Mouse (Mus musculus) hindbrain, embryonic 16.5 days (tissue): ENCODE results near the gene Paxip1. TPM values are rescaled to one million over a fixed set of nuclear protein-coding genes. Genes with fewer than 3 reads are reported as not detected.

ENCODE experiments used
- ATAC-seq: fragments of 200-750 bp; cut with Nextera tagmentation; 2 replicates; pipeline ENCODE4 v1.8.0; 2017; ENCODE audit warnings: moderate TSS enrichment, moderate library complexity
- H3K27ac ChIP-seq: fragments of 300-500 bp; sonication (generic); 2 replicates; pipeline ENCODE4 v1.5.1; 2014; ENCODE audit warnings: low read depth, mild to moderate bottlenecking, control low read depth, low read length, moderate library complexity
- H3K27me3 ChIP-seq: fragments of 300-500 bp; sonication (generic); replicated peaks from 2 replicates; pipeline ENCODE4 v1.6.1; 2014; ENCODE audit warnings: low read length; ENCODE audit not compliant: control insufficient read depth, insufficient read depth
- H3K36me3 ChIP-seq: fragments of 300-500 bp; sonication (generic); 2 replicates; pipeline ENCODE4 v1.6.1; 2014; ENCODE audit warnings: mild to moderate bottlenecking, low read length, moderate library complexity, mixed read lengths; ENCODE audit not compliant: control insufficient read depth, insufficient read depth
- H3K4me1 ChIP-seq: fragments of 300-500 bp; sonication (generic); 2 replicates; pipeline ENCODE4 v1.6.1; 2014; ENCODE audit warnings: low read depth, low read length; ENCODE audit not compliant: control insufficient read depth, insufficient read depth
- H3K4me2 ChIP-seq: fragments of 300-500 bp; sonication (generic); 2 replicates; pipeline ENCODE4 v1.6.1; 2014; ENCODE audit warnings: mild to moderate bottlenecking, low read length, control low read depth, moderate library complexity
- H3K4me3 ChIP-seq: fragments of 300-500 bp; sonication (generic); 2 replicates; pipeline ENCODE4 v1.5.1; 2014; ENCODE audit warnings: mild to moderate bottlenecking, low read length, control low read depth, moderate library complexity
- H3K9ac ChIP-seq: fragments of 300-500 bp; sonication (generic); 2 replicates; pipeline ENCODE4 v1.6.1; 2014; ENCODE audit warnings: low read depth, mild to moderate bottlenecking, control low read depth, low read length, moderate library complexity
- H3K9me3 ChIP-seq: fragments of 300-500 bp; sonication (generic); 2 replicates; pipeline ENCODE4 v1.6.1; 2014; ENCODE audit warnings: mild to moderate bottlenecking, low read length, moderate library complexity; ENCODE audit not compliant: control insufficient read depth
- WGBS: fragments of 180-500 bp; shearing (Covaris S2); extraction: QIAGEN DNeasy Blood & Tissue Kit; methylation state at CpG from one replicate; pipeline ENCODE4 v1.1.7; 2014; 5-methylcytosine and 5-hydroxymethylcytosine counted together
- polyA plus RNA-seq: library from polyadenylated mRNA; unstranded; fragments of >200 nt; fragmentation: Nextera tagmentation; extraction: Ambion mirVana; gene quantifications from 2 replicates; pipeline ENCODE4 v1.2.1, GENCODE M21; 2015

Gene Paxip1
- polyA plus RNA-seq, result 19.6 and 25.8 TPM in 2 replicates

GRCm38 (mm10) chr5:27791303-27792172, at the start of gene Paxip1:
Gene Paxip1 (minus strand): TSS chr5:27791691.
- Histone ChIP-seq H3K4me1 (peaks cover 21% of the 10 kb centered on the region), H3K9ac (peak within 1 kb of the TSS; percentile 84), H3K36me3 (peaks cover 5% of the 10 kb centered on the region), H3K27ac (peak within 1 kb of the TSS; percentile 96), H3K4me2 (peak within 1 kb of the TSS; percentile 79), H3K4me3 (peak within 1 kb of the TSS; percentile 86), H3K27me3 (no peaks in the 10 kb centered on the region), H3K9me3 (no peaks in the 10 kb centered on the region)
- ATAC-seq, result peak; percentile 97
- under 1% methylated on average over 58 of the region's 73 CpGs for WGBS

GRCm38 (mm10) chr5:27838061-27838460, 46.6 kb upstream of the Paxip1 start:
- WGBS, result 57% methylated on average over 4 of the region's 4 CpGs
- Histone ChIP-seq H3K4me2 (no peak overlapping the region), H3K9me3 (no peaks in the 10 kb centered on the region), H3K4me1 (peaks cover 3% of the 10 kb centered on the region), H3K4me3 (no peak overlapping the region), H3K36me3 (no peaks in the 10 kb centered on the region), H3K27me3 (no peaks in the 10 kb centered on the region), H3K9ac (no peak overlapping the region), H3K27ac (no peak overlapping the region)
- ATAC-seq, result no peak

DNA sequence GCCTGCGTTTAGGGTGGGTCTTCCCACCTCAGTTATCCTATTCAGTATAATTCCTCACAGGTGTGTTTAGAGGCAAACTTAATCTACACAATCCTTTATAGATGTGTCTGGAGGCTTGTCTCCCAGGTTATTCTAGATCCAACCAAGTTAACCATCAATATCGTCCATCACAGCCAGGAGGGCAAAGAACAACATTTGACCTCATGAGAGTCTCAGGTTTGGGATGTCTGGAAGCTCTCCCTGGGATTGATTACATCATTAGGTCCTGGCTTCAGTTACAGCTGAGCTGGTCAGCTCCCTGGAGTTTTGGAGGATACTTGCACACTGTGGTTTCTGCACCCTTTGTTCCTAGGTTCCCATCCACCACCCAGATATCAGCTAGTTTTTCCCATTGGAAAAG, 43.6 kb upstream of the Paxip1 start:
- Histone ChIP-seq H3K4me3 (no peak overlapping the region), H3K27ac (no peak overlapping the region), H3K36me3 (no peaks in the 10 kb centered on the region), H3K4me1 (no peaks in the 10 kb centered on the region), H3K9ac (no peak overlapping the region), H3K27me3 (no peaks in the 10 kb centered on the region), H3K9me3 (no peaks in the 10 kb centered on the region), H3K4me2 (no peak overlapping the region)
- ATAC-seq, result no peak
- 94% methylated on average over 2 of the region's 2 CpGs for WGBS

GRCm38 (mm10) chr5:27827971-27828370, 36.5 kb upstream of the Paxip1 start:
- no peaks in the 10 kb centered on the region for H3K36me3 ChIP-seq
- H3K27me3 ChIP-seq, result no peaks in the 10 kb centered on the region
- no peak overlapping the region for H3K4me2 ChIP-seq
- ATAC-seq, result no peak
- WGBS, result 87% methylated on average over 7 of the region's 7 CpGs
- no peak overlapping the region for H3K9ac ChIP-seq
- no peaks in the 10 kb centered on the region for H3K9me3 ChIP-seq
- no peak overlapping the region for H3K27ac ChIP-seq
- no peak overlapping the region for H3K4me3 ChIP-seq
- H3K4me1 ChIP-seq, result no peaks in the 10 kb centered on the region

DNA sequence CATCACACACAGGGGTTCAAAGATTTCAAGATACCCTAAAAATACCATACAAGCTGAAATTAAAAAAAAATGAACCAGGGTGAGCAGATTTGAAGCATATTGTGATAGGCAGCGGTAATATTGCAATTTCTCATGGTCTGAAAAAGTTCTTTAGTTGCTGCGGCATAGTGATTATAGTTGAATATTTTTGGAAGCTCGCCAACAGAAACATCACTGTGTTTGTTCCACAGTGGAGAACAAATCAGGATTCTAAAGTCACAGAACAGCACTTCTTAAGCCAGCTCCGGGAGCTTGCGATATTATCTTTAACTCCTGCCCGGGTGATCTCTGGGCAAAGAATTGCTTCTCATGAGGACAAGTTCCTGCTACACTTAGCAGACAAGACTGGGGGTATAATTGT, 29.7 kb upstream of the Paxip1 start:
- Histone ChIP-seq H3K36me3 (no peaks in the 10 kb centered on the region), H3K4me3 (no peak overlapping the region), H3K4me1 (no peaks in the 10 kb centered on the region), H3K4me2 (no peak overlapping the region), H3K27me3 (no peaks in the 10 kb centered on the region), H3K27ac (no peak overlapping the region), H3K9ac (no peak overlapping the region), H3K9me3 (no peaks in the 10 kb centered on the region)
- ATAC-seq, result no peak
- WGBS, result 75% methylated on average over 6 of the region's 6 CpGs

- no peak overlapping the region for H3K27ac ChIP-seq
- ATAC-seq, result no peak
- WGBS, result 72% methylated on average over 3 of the region's 3 CpGs
- H3K27me3 ChIP-seq, result no peaks in the 10 kb centered on the region
- no peaks in the 10 kb centered on the region for H3K36me3 ChIP-seq
- no peaks in the 10 kb centered on the region for H3K4me1 ChIP-seq
- no peak overlapping the region for H3K4me2 ChIP-seq
- H3K9me3 ChIP-seq, result no peaks in the 10 kb centered on the region
- H3K4me3 ChIP-seq, result no peak overlapping the region
- no peak overlapping the region for H3K9ac ChIP-seq
These were observed 27.6 kb upstream of the Paxip1 start for GRCm38 (mm10) chr5:27818840-27819672.

GRCm38 (mm10) chr5:27814282-27814681, 22.8 kb upstream of the Paxip1 start:
- H3K9me3 ChIP-seq, result peaks cover 4% of the 10 kb centered on the region; the same call in 1 of the 2 replicates
- no peaks in the 10 kb centered on the region for H3K4me1 ChIP-seq
- H3K27me3 ChIP-seq, result no peaks in the 10 kb centered on the region
- no peak overlapping the region for H3K9ac ChIP-seq
- no peak overlapping the region for H3K4me2 ChIP-seq
- WGBS, result 92% methylated on average over 2 of the region's 2 CpGs
- no peaks in the 10 kb centered on the region for H3K36me3 ChIP-seq
- no peak overlapping the region for H3K4me3 ChIP-seq
- ATAC-seq, result no peak
- H3K27ac ChIP-seq, result no peak overlapping the region

DNA sequence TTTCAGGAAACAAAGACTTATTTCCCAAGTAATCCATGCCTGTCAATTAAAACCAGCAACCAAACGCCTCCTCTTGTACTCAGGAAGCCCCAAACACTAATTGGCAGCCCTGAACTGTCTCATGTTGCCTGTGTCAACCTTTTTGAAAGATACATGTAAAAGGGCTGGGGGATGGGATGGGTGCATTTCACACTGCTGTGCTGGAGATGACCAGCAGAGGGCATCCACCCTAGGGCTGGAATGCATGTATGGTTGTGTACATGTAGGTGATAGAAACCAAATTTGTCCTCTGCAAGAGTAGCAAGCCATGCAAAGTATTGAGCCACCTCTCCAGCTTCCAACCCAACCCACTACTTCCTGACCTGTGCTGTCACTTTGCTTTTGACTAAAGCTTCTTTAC, 2.4 kb upstream of the Paxip1 start:
- no peak overlapping the region for H3K27ac ChIP-seq
- H3K9me3 ChIP-seq, result no peaks in the 10 kb centered on the region
- no peak overlapping the region for H3K9ac ChIP-seq
- H3K4me1 ChIP-seq, result peaks cover 21% of the 10 kb centered on the region
- no peak overlapping the region for H3K4me3 ChIP-seq
- H3K27me3 ChIP-seq, result no peaks in the 10 kb centered on the region
- WGBS, result 22% methylated on average over 1 of the region's 1 CpGs
- no peak for ATAC-seq
- no peak overlapping the region for H3K4me2 ChIP-seq
- no peaks in the 10 kb centered on the region for H3K36me3 ChIP-seq
